Mouse (Mus musculus): ENCODE data around the gene Dnajb4. TPM values are rescaled to one million over a fixed set of nuclear protein-coding genes. Genes with fewer than 3 reads are reported as not detected.
"Not testable (repeated sequence)": the region's sequence is repeated elsewhere in the genome, so short reads cannot be mapped to it uniquely, and the experiment has no call there.

The Dnajb4 gene
- polyA plus RNA-seq, 1 experiment from 2014 or later: 25.5 TPM

- H3K4me2 ChIP-seq (replicated peaks): no peak overlapping the region
- no peak for ATAC-seq
- no peak overlapping the region for H3K4me3 ChIP-seq (replicated peaks)
- WGBS: 60% methylated on average over 2 of the region's 2 CpGs
- H3K9ac ChIP-seq: no peak overlapping the region
- no peaks in the 10 kb centered on the region for H3K36me3 ChIP-seq
- peaks cover 27% of the 10 kb centered on the region for H3K4me1 ChIP-seq (replicated peaks)
- H3K9me3 ChIP-seq: no peaks in the 10 kb centered on the region
- no peaks in the 10 kb centered on the region for H3K27me3 ChIP-seq (replicated peaks)
- no peak overlapping the region for H3K27ac ChIP-seq
Observed at GRCm38 (mm10) chr3:152153152-152153551, 57.0 kb downstream of the Dnajb4 start.

DNA sequence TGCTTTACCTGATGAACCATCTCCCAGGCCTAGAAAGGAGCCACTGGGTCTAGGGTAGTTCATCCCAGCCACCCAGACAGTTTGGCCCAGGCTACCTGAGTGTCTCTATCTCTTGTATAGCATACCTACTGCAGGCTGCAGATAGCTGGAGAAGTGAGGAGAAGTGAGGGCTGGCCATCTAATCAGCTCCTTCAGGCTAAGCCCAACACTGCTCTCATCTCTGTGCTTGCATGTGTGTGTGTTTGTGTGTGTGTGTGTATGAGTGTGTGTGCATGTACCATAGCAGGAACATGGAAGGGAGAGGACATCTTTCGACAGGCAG lies 57.7 kb downstream of the Dnajb4 start:
- Histone ChIP-seq H3K4me1 (replicated peaks) (peaks cover 30% of the 10 kb centered on the region), H3K4me2 (replicated peaks) (peak overlapping the region; percentile 51), H3K27ac (peak overlapping the region; percentile 44; the same call in 1 of the 2 replicates), H3K9me3 (no peaks in the 10 kb centered on the region), H3K27me3 (replicated peaks) (no peaks in the 10 kb centered on the region), H3K9ac (no peak overlapping the region), H3K36me3 (no peaks in the 10 kb centered on the region), H3K4me3 (replicated peaks) (no peak overlapping the region)
- WGBS: 86% methylated on average over 1 of the region's 1 CpGs
- peak; percentile 37 for ATAC-seq

- 52% methylated on average over 27 of the region's 29 CpGs for WGBS
- Histone ChIP-seq H3K9me3 (no peaks in the 10 kb centered on the region), H3K4me3 (replicated peaks) (no peak overlapping the region; the same call in 1 of the 2 replicates), H3K9ac (no peak overlapping the region), H3K36me3 (no peaks in the 10 kb centered on the region), H3K27me3 (replicated peaks) (no peaks in the 10 kb centered on the region), H3K27ac (peak overlapping the region; percentile 44; the same call in 1 of the 2 replicates), H3K4me2 (replicated peaks) (peak overlapping the region; percentile 51), H3K4me1 (replicated peaks) (peaks cover 33% of the 10 kb centered on the region)
- ATAC-seq: peak; percentile 86
Observed at GRCm38 (mm10) chr3:152151725-152152482, 58.2 kb downstream of the Dnajb4 start.

DNA sequence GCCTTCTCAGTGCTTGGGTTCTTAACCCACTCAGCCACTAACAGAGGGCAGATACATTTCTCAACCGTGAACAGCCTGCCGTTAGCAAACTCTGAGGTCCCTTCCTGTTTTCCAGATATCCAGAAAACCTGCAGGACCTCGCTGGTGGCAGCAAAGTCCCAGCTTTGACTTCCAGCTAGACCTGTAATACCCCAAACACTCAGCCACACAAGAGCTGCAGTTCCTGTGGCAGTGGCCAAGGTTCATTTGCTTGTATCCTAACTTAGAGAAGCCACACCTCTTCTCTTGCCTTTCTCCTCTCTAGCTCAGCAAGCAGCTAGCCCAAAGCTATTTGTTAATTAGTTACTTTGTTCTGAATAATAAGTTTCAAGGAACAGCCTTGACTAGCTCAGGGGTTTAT lies 60.2 kb downstream of the Dnajb4 start:
- H3K9ac ChIP-seq: no peak overlapping the region
- H3K4me2 ChIP-seq (replicated peaks): peak overlapping the region; percentile 18
- WGBS: 32% methylated on average over 3 of the region's 3 CpGs
- peak overlapping the region; percentile 33; the same call in 1 of the 2 replicates for H3K27ac ChIP-seq
- peak; percentile 61 for ATAC-seq
- H3K27me3 ChIP-seq (replicated peaks): no peaks in the 10 kb centered on the region
- H3K9me3 ChIP-seq: no peaks in the 10 kb centered on the region
- no peaks in the 10 kb centered on the region for H3K36me3 ChIP-seq
- H3K4me1 ChIP-seq (replicated peaks): peaks cover 39% of the 10 kb centered on the region
- H3K4me3 ChIP-seq (replicated peaks): no peak overlapping the region

DNA sequence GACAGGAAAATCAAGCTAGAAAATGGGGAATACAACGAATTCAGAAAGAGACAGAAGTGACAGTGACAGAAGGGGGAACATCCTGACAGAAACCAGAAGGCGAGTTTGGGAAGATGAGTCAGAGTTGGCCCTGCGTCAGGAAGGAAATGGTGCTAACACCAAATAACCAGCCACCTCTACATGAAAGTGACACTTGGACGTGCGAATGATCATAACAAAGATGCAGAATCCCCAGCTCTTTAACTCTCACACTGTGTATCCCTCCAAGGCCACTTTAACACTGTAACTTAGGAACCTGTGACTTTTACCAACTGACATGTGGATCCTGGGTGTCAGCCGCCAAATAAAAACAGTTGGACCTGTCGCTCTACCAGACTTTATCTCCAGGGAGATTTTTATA lies 60.7 kb downstream of the Dnajb4 start:
- WGBS: 47% methylated on average over 7 of the region's 7 CpGs
- peak overlapping the region; percentile 33; the same call in 1 of the 2 replicates for H3K27ac ChIP-seq
- H3K4me2 ChIP-seq (replicated peaks): peak overlapping the region; percentile 18
- H3K27me3 ChIP-seq (replicated peaks): no peaks in the 10 kb centered on the region
- ATAC-seq: no peak
- no peak overlapping the region for H3K9ac ChIP-seq
- H3K9me3 ChIP-seq: no peaks in the 10 kb centered on the region
- no peaks in the 10 kb centered on the region for H3K36me3 ChIP-seq
- H3K4me3 ChIP-seq (replicated peaks): no peak overlapping the region
- peaks cover 36% of the 10 kb centered on the region for H3K4me1 ChIP-seq (replicated peaks)

DNA sequence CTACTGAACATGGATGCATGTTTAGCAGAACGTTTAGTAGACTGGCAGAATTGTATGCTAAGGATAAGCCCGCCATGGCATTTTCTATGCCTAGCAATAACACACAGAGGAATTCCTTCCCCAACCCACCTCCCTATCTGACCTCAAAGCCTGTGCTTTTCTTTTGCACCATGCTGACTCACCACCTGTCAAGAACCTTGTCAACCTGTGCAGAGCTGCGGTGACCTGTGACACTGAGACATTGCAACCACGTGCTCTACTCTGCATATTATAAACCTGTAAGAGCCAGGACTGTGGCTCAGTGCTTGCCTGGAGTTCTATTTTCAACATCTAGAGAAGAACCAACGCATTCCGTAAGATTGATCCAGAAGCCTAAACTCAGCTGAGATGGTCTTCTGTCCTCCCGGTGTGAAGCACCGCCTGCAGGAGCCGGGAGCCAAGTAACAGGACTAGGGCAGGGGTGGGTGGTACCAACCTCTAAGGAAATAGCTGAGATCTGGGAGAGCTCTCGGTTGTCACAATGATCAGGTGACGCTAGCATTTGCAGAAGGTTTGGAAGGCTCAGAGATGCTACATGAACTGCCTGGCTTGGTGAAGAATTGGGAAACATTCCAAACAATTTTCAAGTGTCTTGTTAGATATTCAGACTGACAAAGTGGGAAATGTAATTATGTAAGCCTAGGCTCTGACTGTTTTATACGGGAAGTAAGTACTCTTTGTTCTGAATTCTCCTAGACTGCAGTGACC lies 62.8 kb downstream of the Dnajb4 start:
- Histone ChIP-seq H3K4me2 (replicated peaks) (no peak overlapping the region), H3K27me3 (replicated peaks) (no peaks in the 10 kb centered on the region), H3K36me3 (no peaks in the 10 kb centered on the region), H3K4me3 (replicated peaks) (no peak overlapping the region), H3K9me3 (no peaks in the 10 kb centered on the region), H3K27ac (no peak overlapping the region), H3K9ac (no peak overlapping the region), H3K4me1 (replicated peaks) (peaks cover 32% of the 10 kb centered on the region)
- 54% methylated on average over 12 of the region's 12 CpGs for WGBS
- ATAC-seq: no peak

- Histone ChIP-seq H3K36me3 (no peaks in the 10 kb centered on the region), H3K4me2 (replicated peaks) (no peak overlapping the region), H3K9me3 (no peaks in the 10 kb centered on the region), H3K4me3 (replicated peaks) (no peak overlapping the region), H3K27me3 (replicated peaks) (no peaks in the 10 kb centered on the region), H3K4me1 (replicated peaks) (peaks cover 27% of the 10 kb centered on the region), H3K27ac (no peak overlapping the region), H3K9ac (no peak overlapping the region)
- WGBS: 41% methylated on average over 2 of the region's 2 CpGs
- 0 out of 2 replicates have a peak, but pooled peaks have one; percentile 39 for ATAC-seq
Observed at GRCm38 (mm10) chr3:152145186-152145585, 64.9 kb downstream of the Dnajb4 start.

DNA sequence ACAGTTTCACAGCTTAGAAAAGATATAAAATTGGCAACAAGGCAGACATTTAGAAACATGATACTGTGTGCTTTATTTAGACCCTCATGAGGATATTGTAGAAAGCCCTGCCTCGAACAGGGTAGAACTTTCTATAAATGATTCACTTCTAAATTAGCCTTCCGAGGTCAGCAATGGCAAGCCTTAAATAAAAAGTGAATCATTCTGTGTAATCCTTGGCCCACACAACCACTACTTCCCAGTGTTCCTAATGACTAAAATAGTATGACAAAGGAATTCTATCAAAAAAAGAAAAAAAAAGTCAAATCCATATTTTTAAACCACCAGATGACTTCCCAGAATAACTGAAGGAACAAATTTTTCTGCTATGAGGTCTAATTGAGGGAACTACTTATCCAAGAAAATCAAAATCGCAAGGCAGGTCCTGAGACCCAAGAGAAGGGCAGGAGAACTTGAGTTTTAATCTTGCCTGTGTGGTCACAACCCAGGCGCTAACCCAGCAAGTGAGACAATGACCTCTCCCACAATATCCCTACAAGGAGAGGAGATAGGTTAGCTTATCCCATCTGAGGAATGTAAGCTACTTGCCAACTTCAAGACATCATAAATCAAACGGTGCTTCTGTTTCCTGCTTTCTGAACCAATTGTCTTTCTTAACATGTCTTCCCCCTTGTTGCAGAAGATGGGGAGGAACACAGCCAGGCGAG lies 67.0 kb downstream of the Dnajb4 start:
- Histone ChIP-seq H3K4me2 (replicated peaks) (no peak overlapping the region), H3K4me3 (replicated peaks) (no peak overlapping the region), H3K9me3 (no peaks in the 10 kb centered on the region), H3K27me3 (replicated peaks) (no peaks in the 10 kb centered on the region), H3K4me1 (replicated peaks) (peaks cover 17% of the 10 kb centered on the region; the same call in 1 of the 2 replicates), H3K27ac (no peak overlapping the region), H3K36me3 (no peaks in the 10 kb centered on the region), H3K9ac (no peak overlapping the region)
- WGBS: 49% methylated on average over 6 of the region's 6 CpGs
- ATAC-seq: 0 out of 2 replicates have a peak, but pooled peaks have one; percentile 39

DNA sequence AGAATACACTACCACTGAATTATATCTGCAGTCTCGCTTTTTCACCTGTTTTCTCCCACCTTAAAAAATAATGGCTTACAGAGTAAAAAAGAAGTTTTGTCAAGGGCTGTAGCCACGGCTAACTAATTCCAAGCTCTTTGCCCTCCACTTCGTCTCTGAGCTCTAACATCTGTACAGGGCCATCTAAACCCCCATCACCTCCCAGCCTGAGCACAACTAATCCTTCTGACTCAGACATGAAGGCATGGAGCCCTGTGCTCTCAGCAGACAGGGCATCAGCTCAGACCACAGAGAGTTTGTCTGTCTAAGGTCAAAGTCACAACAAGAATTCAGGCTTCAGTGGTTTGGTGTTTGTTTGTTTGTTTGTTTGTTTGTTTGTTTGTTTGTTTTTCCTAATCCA lies 68.0 kb downstream of the Dnajb4 start:
- 73% methylated on average over 3 of the region's 3 CpGs for WGBS
- Histone ChIP-seq H3K9me3 (no peaks in the 10 kb centered on the region), H3K9ac (no peak overlapping the region), H3K4me2 (replicated peaks) (no peak overlapping the region), H3K4me3 (replicated peaks) (no peak overlapping the region), H3K27me3 (replicated peaks) (no peaks in the 10 kb centered on the region), H3K36me3 (no peaks in the 10 kb centered on the region), H3K4me1 (replicated peaks) (peaks cover 11% of the 10 kb centered on the region; the same call in 1 of the 2 replicates), H3K27ac (no peak overlapping the region)
- ATAC-seq: no peak

- H3K9ac ChIP-seq; H3K27ac ChIP-seq; H3K4me1 ChIP-seq (replicated peaks); ATAC-seq; H3K27me3 ChIP-seq (replicated peaks); H3K4me3 ChIP-seq (replicated peaks); H3K4me2 ChIP-seq (replicated peaks); H3K9me3 ChIP-seq; H3K36me3 ChIP-seq: not testable (repeated sequence)
- WGBS: 89% methylated on average over 3 of the region's 3 CpGs
Observed at GRCm38 (mm10) chr3:152139308-152139707, 70.8 kb downstream of the Dnajb4 start.

DNA sequence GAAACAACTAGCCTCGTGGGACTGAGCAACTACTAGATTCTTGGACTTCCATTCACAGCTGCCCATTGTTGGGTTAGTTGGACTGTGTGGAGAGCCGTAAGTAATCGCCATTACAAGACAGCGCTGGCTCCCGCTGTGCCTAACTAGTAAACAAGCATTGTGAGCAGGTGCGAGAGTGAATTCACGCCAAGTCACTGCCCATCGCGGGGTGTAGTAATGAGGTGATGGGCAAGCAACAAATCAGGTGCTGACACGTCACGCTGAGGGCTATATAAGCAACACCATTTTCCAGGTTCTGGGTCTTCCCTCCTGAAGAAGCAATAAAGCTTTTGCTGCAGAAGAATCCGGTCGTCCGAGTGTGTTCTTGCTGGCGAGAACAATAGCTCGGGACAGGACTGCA lies 74.0 kb downstream of the Dnajb4 start:
- H3K4me2 ChIP-seq (replicated peaks); H3K9me3 ChIP-seq; ATAC-seq; H3K9ac ChIP-seq; H3K4me3 ChIP-seq (replicated peaks); H3K27ac ChIP-seq; H3K27me3 ChIP-seq (replicated peaks); H3K4me1 ChIP-seq (replicated peaks); H3K36me3 ChIP-seq: not testable (repeated sequence)
- WGBS: 90% methylated on average over 16 of the region's 16 CpGs

- Histone ChIP-seq H3K9me3 (no peaks in the 10 kb centered on the region), H3K27me3 (replicated peaks) (no peaks in the 10 kb centered on the region), H3K9ac (no peak overlapping the region), H3K4me2 (replicated peaks) (no peak overlapping the region), H3K27ac (no peak overlapping the region), H3K36me3 (no peaks in the 10 kb centered on the region), H3K4me1 (replicated peaks) (no peaks in the 10 kb centered on the region), H3K4me3 (replicated peaks) (no peak overlapping the region)
- WGBS: 66% methylated on average over 9 of the region's 9 CpGs
- no peak for ATAC-seq
Observed at GRCm38 (mm10) chr3:152133621-152134020, 76.5 kb downstream of the Dnajb4 start.

Data from intestine, embryonic 15.5 days (tissue).